ENCODE assay signal across 9 mouse cellular contexts in genomic region chr2:164771123-164771522, GRCm38 (mm10). TPM values are rescaled to one million over a fixed set of nuclear protein-coding genes. Genes with fewer than 3 reads are reported as not detected.
DNase-seq lines count a peak whose midpoint lies in the region; ATAC-seq and TF ChIP-seq lines count a peak whose summit lies in the region.
"Had no signal": no experiment of that assay in that cellular context is flagged by ENCODE, and none has a peak within 500 bp of the region (broad histone marks: within the 10 kb centered on the region; RNA-seq: fewer than 3 reads in every experiment).

No protein-coding gene starts in this region.

- 70% methylated on average over 8 of the region's 8 CpGs for WGBS in kidney, embryonic 16.5 days
- 68% methylated on average over 8 of the region's 8 CpGs for WGBS in kidney, adult 2 months
- WGBS in hindbrain, embryonic 15.5 days: 83% methylated on average over 8 of the region's 8 CpGs
- WGBS in midbrain, embryonic 14.5 days: 80% methylated on average over 8 of the region's 8 CpGs

- H3K4me2 ChIP-seq in kidney, embryonic 16.5 days (replicated peaks; ENCODE audit: low read depth, low read length): peak overlapping the region; percentile 75
- H3K4me2 ChIP-seq in hindbrain, embryonic 15.5 days: peak overlapping the region; percentile 97
- peak overlapping the region; percentile 98 for H3K4me2 ChIP-seq in midbrain, embryonic 14.5 days (ENCODE audit: low read length)

- intact Hi-C loops in left cerebral cortex, postnatal 36 days (cut with DNase I): no loop called here

- H3K4me3 ChIP-seq in kidney, embryonic 16.5 days (ENCODE audit: low read length): peak overlapping the region; percentile 86
- no peak overlapping the region for H3K4me3 ChIP-seq in kidney, adult 2 months (ENCODE audit: insufficient read depth, low read depth, low read length)
- peak overlapping the region; percentile 78 for H3K4me3 ChIP-seq in bone marrow macrophage, adult 2 months (ENCODE audit: insufficient read depth, low read length)
- H3K4me3 ChIP-seq in hindbrain, embryonic 15.5 days: peak overlapping the region; percentile 74; the same call in 1 of the 2 replicates
- peak overlapping the region; percentile 68; the same call in 1 of the 2 replicates for H3K4me3 ChIP-seq in midbrain, embryonic 14.5 days (replicated peaks; ENCODE audit: low read depth, low read length)

- no peaks in the 10 kb centered on the region for H3K27me3 ChIP-seq in kidney, embryonic 16.5 days (ENCODE audit: insufficient read depth, low read length)
- H3K27me3 ChIP-seq in kidney, adult 2 months (replicated peaks; ENCODE audit: control insufficient read depth, insufficient read depth, low read length): no peaks in the 10 kb centered on the region
- H3K27me3 ChIP-seq in hindbrain, embryonic 15.5 days: no peaks in the 10 kb centered on the region
- no peaks in the 10 kb centered on the region for H3K27me3 ChIP-seq in midbrain, embryonic 14.5 days (ENCODE audit: control insufficient read depth, insufficient read depth, low read length)

- no peak for TF ChIP-seq POLR2A in kidney, adult 2 months (IDR thresholded peaks at IDR 0.05; ENCODE audit: low read depth, low read length)
- TF ChIP-seq POLR2A in bone marrow macrophage, adult 2 months (IDR thresholded peaks at IDR 0.05; ENCODE audit: borderline replicate concordance, low read depth, low read length): no peak

- ATAC-seq in kidney, embryonic 16.5 days (ENCODE audit: low FRiP score, low TSS enrichment): no peak
- no peak for ATAC-seq in hindbrain, embryonic 15.5 days (ENCODE audit: low FRiP score, low read depth)
- no peak for ATAC-seq in midbrain, embryonic 14.5 days (ENCODE audit: low FRiP score, low TSS enrichment)

- H3K36me3 ChIP-seq in kidney, embryonic 16.5 days (ENCODE audit: insufficient read depth, low read length): peaks cover 34% of the 10 kb centered on the region
- no peaks in the 10 kb centered on the region for H3K36me3 ChIP-seq in kidney, adult 2 months (ENCODE audit: control insufficient read depth, insufficient read depth, low read length)
- peaks cover 16% of the 10 kb centered on the region for H3K36me3 ChIP-seq in hindbrain, embryonic 15.5 days
- peaks cover 20% of the 10 kb centered on the region for H3K36me3 ChIP-seq in midbrain, embryonic 14.5 days (ENCODE audit: control insufficient read depth, insufficient read depth, low read length)

- peak overlapping the region; percentile 87 for H3K9ac ChIP-seq in kidney, embryonic 16.5 days (replicated peaks; ENCODE audit: low read length)
- H3K9ac ChIP-seq in hindbrain, embryonic 15.5 days: no peak overlapping the region
- H3K9ac ChIP-seq in midbrain, embryonic 14.5 days (replicated peaks; ENCODE audit: low read length): no peak overlapping the region

- no peak for DNase-seq in kidney, adult 2 months
- DNase-seq in midbrain, embryonic 14.5 days: no peak
- DNase-seq in left cerebral cortex, postnatal 36 days (ENCODE audit: low spot score in 2 of 2): no peak
- DNase-seq in urinary bladder, adult 18-20 months (ENCODE audit: low spot score in 2 of 2): no peak
- no peak for DNase-seq in ovary, postnatal 10 days (ENCODE audit: low spot score)
- DNase-seq: cerebellum, postnatal 10 days had no signal

- H3K9me3 ChIP-seq in kidney, embryonic 16.5 days (ENCODE audit: low read length): no peaks in the 10 kb centered on the region
- no peaks in the 10 kb centered on the region for H3K9me3 ChIP-seq in hindbrain, embryonic 15.5 days
- no peaks in the 10 kb centered on the region for H3K9me3 ChIP-seq in midbrain, embryonic 14.5 days (ENCODE audit: control insufficient read depth, low read length)

- TF ChIP-seq CTCF in kidney, adult 2 months (conservative IDR thresholded peaks at IDR 0.05; ENCODE audit: insufficient read depth, insufficient read length, low read depth, low read length): no peak
- no peak for TF ChIP-seq CTCF in bone marrow macrophage, adult 2 months (IDR thresholded peaks at IDR 0.05; ENCODE audit: low read depth, low read length)

- peaks cover 25% of the 10 kb centered on the region for H3K4me1 ChIP-seq in kidney, embryonic 16.5 days (ENCODE audit: insufficient read depth, low read length)
- peaks cover 3% of the 10 kb centered on the region; the same call in 1 of the 2 replicates for H3K4me1 ChIP-seq in kidney, adult 2 months (ENCODE audit: control insufficient read depth, insufficient read depth, low read length)
- H3K4me1 ChIP-seq in bone marrow macrophage, adult 2 months (ENCODE audit: control insufficient read depth, insufficient read depth, low read length): peaks cover 11% of the 10 kb centered on the region
- H3K4me1 ChIP-seq in hindbrain, embryonic 15.5 days (replicated peaks): peaks cover 10% of the 10 kb centered on the region
- peaks cover 5% of the 10 kb centered on the region for H3K4me1 ChIP-seq in midbrain, embryonic 14.5 days (ENCODE audit: control insufficient read depth, insufficient read depth, low read length)

- H3K27ac ChIP-seq in kidney, embryonic 16.5 days (ENCODE audit: low read length): no peak overlapping the region
- no peak overlapping the region for H3K27ac ChIP-seq in kidney, adult 2 months (ENCODE audit: insufficient read depth, low read depth, low read length)
- no peak overlapping the region for H3K27ac ChIP-seq in bone marrow macrophage, adult 2 months (ENCODE audit: insufficient read depth, low read depth, low read length)
- H3K27ac ChIP-seq in hindbrain, embryonic 15.5 days (replicated peaks): no peak overlapping the region
- no peak overlapping the region for H3K27ac ChIP-seq in midbrain, embryonic 14.5 days (replicated peaks; ENCODE audit: low read depth, low read length)

RNA-seq across cellular contexts. Expression of gene Ube2c, which starts 1.4 kb away (rescaled TPM):
- 449 and 509 TPM in 2 replicates for polyA plus RNA-seq in kidney, embryonic 16.5 days (2015; fragmentation: Nextera tagmentation; extraction: Ambion mirVana)
- 6.6 and 7.1 TPM in 2 replicates for polyA plus RNA-seq in kidney, adult 2 months (2012; rRNA removed)
- 93.9 and 99.8 TPM in 2 replicates for polyA plus RNA-seq in bone marrow macrophage, adult 2 months (2012; ENCODE audit: insufficient read depth, insufficient read length, missing spikeins)
- polyA plus RNA-seq in hindbrain, embryonic 15.5 days (2015; fragmentation: Nextera tagmentation; extraction: Ambion mirVana): 78.0 and 107 TPM in 2 replicates
- polyA plus RNA-seq in midbrain, embryonic 14.5 days (2014; fragmentation: Nextera tagmentation; extraction: Ambion mirVana): 45.9 and 85.7 TPM in 2 replicates
- 1 to 10 TPM in 1 of 2 experiments, under 1 TPM in 1; 0.57 to 1.3 TPM for total RNA-seq in left cerebral cortex, postnatal 36 days (2021)

RNA-seq across cellular contexts. Expression of gene Tnnc2, which starts 8.6 kb away (rescaled TPM):
- polyA plus RNA-seq in kidney, embryonic 16.5 days (2015; fragmentation: Nextera tagmentation; extraction: Ambion mirVana): 21.0 and 22.3 TPM in 2 replicates
- 124 TPM in 1 of 2 replicates, not detected in the other for polyA plus RNA-seq in kidney, adult 2 months (2012; rRNA removed)
- 0.80 TPM in 1 of 2 replicates, not detected in the other for polyA plus RNA-seq in bone marrow macrophage, adult 2 months (2012; ENCODE audit: insufficient read depth, insufficient read length, missing spikeins)
- polyA plus RNA-seq in hindbrain, embryonic 15.5 days (2015; fragmentation: Nextera tagmentation; extraction: Ambion mirVana): 0.97 and 2.4 TPM in 2 replicates
- polyA plus RNA-seq in midbrain, embryonic 14.5 days (2014; fragmentation: Nextera tagmentation; extraction: Ambion mirVana): not detected in 2 replicates
- total RNA-seq in left cerebral cortex, postnatal 36 days (2021): under 1 TPM in 1 of 2 experiments, not detected in 1; 0.96 TPM

RNA-seq across cellular contexts. Expression of gene Snx21, which starts 14.5 kb away (rescaled TPM):
- polyA plus RNA-seq in kidney, embryonic 16.5 days (2015; fragmentation: Nextera tagmentation; extraction: Ambion mirVana): 22.7 and 25.2 TPM in 2 replicates
- polyA plus RNA-seq in kidney, adult 2 months (2012; rRNA removed): 23.2 and 32.9 TPM in 2 replicates
- 14.6 and 20.3 TPM in 2 replicates for polyA plus RNA-seq in bone marrow macrophage, adult 2 months (2012; ENCODE audit: insufficient read depth, insufficient read length, missing spikeins)
- polyA plus RNA-seq in hindbrain, embryonic 15.5 days (2015; fragmentation: Nextera tagmentation; extraction: Ambion mirVana): 39.6 and 44.8 TPM in 2 replicates
- 22.1 and 34.5 TPM in 2 replicates for polyA plus RNA-seq in midbrain, embryonic 14.5 days (2014; fragmentation: Nextera tagmentation; extraction: Ambion mirVana)
- 10 to 100 TPM; 54.9 to 59.5 TPM for total RNA-seq in left cerebral cortex, postnatal 36 days (2021)

RNA-seq across cellular contexts. Expression of gene Dnttip1, which starts 25.3 kb away (rescaled TPM):
- polyA plus RNA-seq in kidney, embryonic 16.5 days (2015; fragmentation: Nextera tagmentation; extraction: Ambion mirVana): 73.3 and 74.2 TPM in 2 replicates
- polyA plus RNA-seq in kidney, adult 2 months (2012; rRNA removed): 32.6 and 34.5 TPM in 2 replicates
- 33.4 and 33.7 TPM in 2 replicates for polyA plus RNA-seq in bone marrow macrophage, adult 2 months (2012; ENCODE audit: insufficient read depth, insufficient read length, missing spikeins)
- polyA plus RNA-seq in hindbrain, embryonic 15.5 days (2015; fragmentation: Nextera tagmentation; extraction: Ambion mirVana): 54.6 and 57.6 TPM in 2 replicates
- polyA plus RNA-seq in midbrain, embryonic 14.5 days (2014; fragmentation: Nextera tagmentation; extraction: Ambion mirVana): 49.1 and 55.0 TPM in 2 replicates
- 10 to 100 TPM; 33.5 to 37.8 TPM for total RNA-seq in left cerebral cortex, postnatal 36 days (2021)

RNA-seq across cellular contexts. Expression of gene Wfdc3, which starts 25.4 kb away (rescaled TPM):
- 1.1 and 1.2 TPM in 2 replicates for polyA plus RNA-seq in kidney, embryonic 16.5 days (2015; fragmentation: Nextera tagmentation; extraction: Ambion mirVana)
- 0.57 and 1.0 TPM in 2 replicates for polyA plus RNA-seq in kidney, adult 2 months (2012; rRNA removed)
- polyA plus RNA-seq in bone marrow macrophage, adult 2 months (2012; ENCODE audit: insufficient read depth, insufficient read length, missing spikeins): not detected in 2 replicates
- polyA plus RNA-seq in hindbrain, embryonic 15.5 days (2015; fragmentation: Nextera tagmentation; extraction: Ambion mirVana): 1.6 and 1.7 TPM in 2 replicates
- polyA plus RNA-seq in midbrain, embryonic 14.5 days (2014; fragmentation: Nextera tagmentation; extraction: Ambion mirVana): 0.80 and 1.1 TPM in 2 replicates
- 1 to 10 TPM; 1.2 to 2.4 TPM for total RNA-seq in left cerebral cortex, postnatal 36 days (2021)
